Mouse (Mus musculus) kidney, embryonic 15.5 days (tissue): ENCODE measurements around the gene Uimc1. TPM values are rescaled to one million over a fixed set of nuclear protein-coding genes. Genes with fewer than 3 reads are reported as not detected.

Source experiments
- ATAC-seq: fragments of 200-750 bp; cut with Nextera tagmentation; replicated peaks from 2 replicates; pipeline ENCODE4 v1.8.0; 2017; ENCODE audit warnings: moderate TSS enrichment; ENCODE audit not compliant: low FRiP score
- H3K27ac ChIP-seq: fragments of 300-500 bp; sonication (generic); 2 replicates; pipeline ENCODE4 v1.5.1; 2015; ENCODE audit warnings: mild to moderate bottlenecking, inconsistent platforms
- H3K27me3 ChIP-seq: fragments of 300-500 bp; sonication (generic); 2 replicates; pipeline ENCODE4 v1.6.1; 2015; ENCODE audit warnings: inconsistent platforms
- H3K36me3 ChIP-seq: fragments of 300-500 bp; sonication (generic); 2 replicates; pipeline ENCODE4 v1.6.1; 2015; ENCODE audit warnings: inconsistent platforms
- H3K4me1 ChIP-seq: fragments of 300-500 bp; sonication (generic); 2 replicates; pipeline ENCODE4 v1.6.1; 2015; ENCODE audit warnings: inconsistent platforms
- H3K4me2 ChIP-seq: fragments of 300-500 bp; sonication (generic); 2 replicates; pipeline ENCODE4 v1.6.1; 2015; ENCODE audit warnings: moderate library complexity, mild to moderate bottlenecking, inconsistent platforms
- H3K4me3 ChIP-seq: fragments of 300-500 bp; sonication (generic); replicated peaks from 2 replicates; pipeline ENCODE4 v1.5.1; 2015; ENCODE audit warnings: mild to moderate bottlenecking, inconsistent platforms
- H3K9ac ChIP-seq: fragments of 300-500 bp; sonication (generic); 2 replicates; pipeline ENCODE4 v1.6.1; 2015; ENCODE audit warnings: mild to moderate bottlenecking, inconsistent platforms
- H3K9me3 ChIP-seq: fragments of 300-500 bp; sonication (generic); replicated peaks from 2 replicates; pipeline ENCODE4 v1.6.1; 2016; ENCODE audit warnings: inconsistent platforms
- WGBS: fragments of 180-500 bp; shearing (Covaris S2); methylation state at CpG from one replicate; pipeline ENCODE4 v1.1.7; 2015; ENCODE audit warnings: mixed read lengths; 5-methylcytosine and 5-hydroxymethylcytosine counted together
- polyA plus RNA-seq: library from polyadenylated mRNA; unstranded; fragments of >200 nt; fragmentation: Nextera tagmentation; extraction: Ambion mirVana; gene quantifications from 2 replicates; pipeline ENCODE4 v1.2.1, GENCODE M21; 2015

The Uimc1 gene
- 23.9 and 24.3 TPM in 2 replicates for polyA plus RNA-seq

DNA sequence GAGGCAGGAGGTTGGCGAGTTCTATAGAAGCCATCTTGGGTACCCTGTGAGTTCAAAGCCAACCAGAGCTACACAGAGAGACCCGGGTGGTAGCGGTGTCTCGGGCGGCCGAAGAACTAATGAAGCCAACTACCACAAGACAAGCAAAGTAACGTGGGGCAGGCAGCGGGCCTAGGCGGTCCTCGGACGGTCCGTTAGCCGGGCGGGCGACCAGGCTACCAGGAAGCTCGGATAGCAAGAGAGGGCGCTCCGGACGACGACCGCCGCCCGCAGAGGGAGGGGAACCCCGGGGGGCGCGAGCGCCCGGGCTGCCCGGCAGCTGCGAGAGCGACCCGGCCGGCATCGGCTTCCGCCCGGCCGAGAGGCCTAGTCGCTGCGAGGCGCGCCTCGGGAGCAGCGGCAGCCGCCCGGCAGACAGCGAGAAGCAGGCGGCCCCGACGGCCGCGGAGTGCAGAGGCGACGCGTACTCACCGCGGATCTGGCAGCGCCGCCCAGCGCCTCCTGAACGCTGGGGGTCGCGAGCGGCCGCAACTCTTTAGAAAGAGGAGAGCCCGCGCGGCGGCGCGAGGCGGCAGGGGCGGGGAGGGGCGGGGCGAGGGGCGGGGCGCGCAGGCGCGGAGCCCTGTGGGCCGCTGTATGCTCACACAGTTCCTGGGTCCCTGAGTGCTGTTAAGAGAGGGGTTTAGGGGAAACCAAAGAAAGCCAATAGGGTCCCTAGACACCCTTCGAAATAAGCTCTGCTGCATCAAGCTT, at the start of gene Uimc1:
Gene Uimc1, minus strand, starts transcription at position 575 of the 753 bp plus-strand sequence.
- no peaks in the 10 kb centered on the region for H3K36me3 ChIP-seq
- under 1% methylated on average over 80 of the region's 81 CpGs for WGBS
- ATAC-seq: peak; percentile 90
- peaks cover 11% of the 10 kb centered on the region; the same call in 1 of the 2 replicates for H3K4me1 ChIP-seq
- no peaks in the 10 kb centered on the region for H3K9me3 ChIP-seq
- H3K9ac ChIP-seq: peak within 1 kb of the TSS; percentile 90
- peak within 1 kb of the TSS; percentile 69 for H3K4me2 ChIP-seq
- no peaks in the 10 kb centered on the region for H3K27me3 ChIP-seq
- peak within 1 kb of the TSS; percentile 94 for H3K4me3 ChIP-seq
- peak within 1 kb of the TSS; percentile 94 for H3K27ac ChIP-seq

DNA sequence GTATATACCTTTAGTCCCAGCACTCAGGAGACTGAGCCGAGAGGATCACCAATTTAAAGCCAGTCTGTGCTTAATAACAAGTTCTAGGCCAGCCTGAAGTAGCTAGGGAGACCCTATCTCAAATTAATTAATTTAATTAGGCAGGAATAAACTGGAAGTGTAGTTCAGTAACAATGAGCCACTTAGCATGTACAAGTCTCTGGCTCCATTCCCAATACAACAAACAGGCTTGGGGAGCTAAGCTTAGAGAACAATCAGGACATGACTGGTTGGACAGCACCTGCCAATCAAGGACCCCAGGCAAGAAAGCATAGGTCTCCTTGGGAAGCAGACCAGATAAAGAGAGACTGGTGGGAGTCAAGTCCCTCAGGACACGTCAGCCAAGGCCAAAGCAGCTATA, 40.2 kb upstream of the Uimc1 start:
- Histone ChIP-seq H3K27me3 (no peaks in the 10 kb centered on the region), H3K27ac (no peak overlapping the region), H3K9me3 (no peaks in the 10 kb centered on the region), H3K4me1 (peaks cover 6% of the 10 kb centered on the region; the same call in 1 of the 2 replicates), H3K36me3 (no peaks in the 10 kb centered on the region), H3K4me3 (no peak overlapping the region), H3K9ac (no peak overlapping the region), H3K4me2 (no peak overlapping the region)
- ATAC-seq: no peak
- 77% methylated on average over 2 of the region's 2 CpGs for WGBS

DNA sequence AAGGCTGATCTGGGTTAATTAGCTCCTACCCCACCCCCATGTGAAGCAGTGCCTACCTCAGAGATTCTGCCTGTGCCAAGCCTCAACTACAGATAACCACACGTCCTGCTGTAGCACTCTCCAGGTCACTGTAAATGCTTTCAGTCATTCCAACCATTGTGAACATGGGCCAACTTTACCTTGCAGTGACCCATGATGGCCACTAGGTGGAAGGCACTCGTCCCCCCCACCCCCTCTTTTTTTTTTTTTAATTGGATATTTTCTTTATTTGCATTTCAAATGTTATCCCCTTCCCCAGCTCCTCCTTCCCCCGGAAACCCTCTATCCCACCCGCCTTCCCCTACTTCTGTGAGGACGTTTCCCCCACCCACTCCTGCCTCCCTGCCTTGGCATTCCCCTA, 35.3 kb upstream of the Uimc1 start:
- peaks cover 29% of the 10 kb centered on the region for H3K36me3 ChIP-seq
- no peak overlapping the region for H3K4me3 ChIP-seq
- H3K4me1 ChIP-seq: peaks cover 6% of the 10 kb centered on the region; the same call in 1 of the 2 replicates
- no peak overlapping the region for H3K4me2 ChIP-seq
- H3K9me3 ChIP-seq: no peaks in the 10 kb centered on the region
- no peak overlapping the region for H3K9ac ChIP-seq
- no peaks in the 10 kb centered on the region for H3K27me3 ChIP-seq
- WGBS: 7% methylated on average over 5 of the region's 5 CpGs
- no peak for ATAC-seq
- no peak overlapping the region for H3K27ac ChIP-seq

DNA sequence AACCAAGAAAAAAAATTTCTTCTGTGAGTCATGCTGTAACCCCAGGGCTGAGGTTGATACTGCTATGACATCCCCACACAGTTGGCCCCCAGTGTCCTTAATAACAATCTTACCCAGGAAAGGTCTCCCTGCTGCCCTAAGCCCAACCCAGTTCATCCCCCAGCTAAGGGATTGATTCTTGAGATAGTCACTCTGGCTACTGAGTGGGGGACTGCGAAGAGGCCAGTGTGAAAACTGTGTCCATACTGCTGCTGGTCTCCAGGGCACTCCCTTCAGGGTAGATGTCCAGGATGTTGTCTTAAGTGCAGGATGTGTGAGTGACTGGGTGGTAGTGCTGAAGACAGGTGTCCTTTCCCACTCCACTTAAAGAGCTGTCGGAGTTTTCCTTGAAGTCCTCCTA, 33.3 kb upstream of the Uimc1 start, which contains the start of gene Gm17617:
Gene Gm17617, minus strand, starts transcription at position 101 of the 400 bp plus-strand sequence.
- no peak within 1 kb of the TSS for H3K4me3 ChIP-seq
- no peaks in the 10 kb centered on the region for H3K9me3 ChIP-seq
- no peak within 1 kb of the TSS for H3K4me2 ChIP-seq
- no peak for ATAC-seq
- WGBS: 94% methylated on average over 2 of the region's 2 CpGs
- no peak within 1 kb of the TSS for H3K9ac ChIP-seq
- H3K27me3 ChIP-seq: no peaks in the 10 kb centered on the region
- no peak within 1 kb of the TSS for H3K27ac ChIP-seq
- H3K36me3 ChIP-seq: peaks cover 46% of the 10 kb centered on the region
- peaks cover 6% of the 10 kb centered on the region; the same call in 1 of the 2 replicates for H3K4me1 ChIP-seq

DNA sequence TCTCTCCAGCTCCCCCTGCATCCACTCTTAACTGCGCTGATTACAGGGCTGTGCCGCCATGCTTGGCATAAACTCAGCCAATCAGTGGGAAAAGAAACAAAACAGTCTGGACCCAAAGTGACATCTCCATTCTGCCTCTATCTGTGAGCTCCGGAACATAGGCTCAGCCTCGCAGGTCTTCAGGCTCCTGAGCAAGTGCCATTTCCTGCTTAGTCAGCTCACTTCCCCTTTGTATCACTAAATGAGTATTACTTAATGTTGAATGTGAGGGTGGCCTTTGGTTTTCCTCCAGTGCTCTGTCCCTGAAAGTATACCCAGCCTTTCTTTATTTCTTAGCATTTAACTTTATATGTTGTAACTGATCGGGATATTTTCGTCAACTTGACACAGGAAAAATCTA, 24.8 kb upstream of the Uimc1 start:
- H3K27me3 ChIP-seq: no peaks in the 10 kb centered on the region
- ATAC-seq: no peak
- no peaks in the 10 kb centered on the region for H3K9me3 ChIP-seq
- 90% methylated on average over 6 of the region's 6 CpGs for WGBS
- peaks cover 78% of the 10 kb centered on the region for H3K36me3 ChIP-seq
- H3K4me2 ChIP-seq: no peak overlapping the region
- no peak overlapping the region for H3K9ac ChIP-seq
- no peak overlapping the region for H3K27ac ChIP-seq
- no peaks in the 10 kb centered on the region for H3K4me1 ChIP-seq
- H3K4me3 ChIP-seq: no peak overlapping the region

DNA sequence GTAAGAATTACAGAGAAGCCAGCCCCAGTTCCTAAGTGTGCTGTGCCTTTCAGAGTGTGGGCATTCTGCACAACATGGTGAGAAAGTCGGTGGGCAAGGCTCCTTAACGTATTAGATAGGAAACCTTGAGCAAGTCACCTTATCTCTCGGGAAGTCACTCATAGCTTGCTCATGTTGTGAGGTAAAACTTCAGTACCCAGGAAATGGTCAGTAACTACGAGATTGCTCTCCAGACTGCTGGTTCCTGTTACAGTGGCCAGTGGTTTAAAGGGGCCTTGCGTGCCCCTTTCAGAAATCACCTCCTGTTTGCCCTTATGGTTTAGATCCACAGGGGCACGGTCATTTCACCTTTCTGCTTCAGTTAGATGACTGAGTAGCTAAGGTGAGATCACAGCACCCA, 14.3 kb upstream of the Uimc1 start:
- H3K9me3 ChIP-seq: no peaks in the 10 kb centered on the region
- no peak for ATAC-seq
- no peaks in the 10 kb centered on the region for H3K4me1 ChIP-seq
- no peak overlapping the region for H3K4me2 ChIP-seq
- H3K9ac ChIP-seq: no peak overlapping the region
- no peaks in the 10 kb centered on the region for H3K27me3 ChIP-seq
- peaks cover 72% of the 10 kb centered on the region for H3K36me3 ChIP-seq
- no peak overlapping the region for H3K27ac ChIP-seq
- H3K4me3 ChIP-seq: no peak overlapping the region
- 84% methylated on average over 6 of the region's 6 CpGs for WGBS

DNA sequence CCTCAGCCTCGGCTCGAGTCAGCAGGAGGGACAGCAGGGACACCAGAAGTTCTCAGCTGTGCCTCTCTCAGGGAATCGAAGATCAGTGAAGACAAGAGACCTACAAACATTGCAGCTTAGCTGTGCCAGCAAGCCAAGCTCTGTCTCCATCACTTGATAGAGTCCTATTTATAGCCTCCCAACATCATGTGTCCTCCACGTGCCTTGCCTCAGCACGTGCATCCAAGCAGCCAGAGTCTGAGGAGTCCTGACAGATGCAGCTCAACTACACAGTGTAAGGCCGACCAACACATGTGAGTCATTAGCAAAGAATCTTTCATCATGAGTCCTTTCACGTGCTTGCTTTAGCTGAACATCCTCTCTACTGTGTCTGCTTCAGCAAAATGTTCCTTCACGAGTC, 7.6 kb upstream of the Uimc1 start:
- Histone ChIP-seq H3K36me3 (peaks cover 27% of the 10 kb centered on the region), H3K27me3 (no peaks in the 10 kb centered on the region), H3K4me1 (peaks cover 13% of the 10 kb centered on the region), H3K9ac (no peak overlapping the region), H3K27ac (no peak overlapping the region), H3K4me3 (no peak overlapping the region), H3K9me3 (no peaks in the 10 kb centered on the region), H3K4me2 (no peak overlapping the region)
- ATAC-seq: no peak
- WGBS: 88% methylated on average over 8 of the region's 8 CpGs

DNA sequence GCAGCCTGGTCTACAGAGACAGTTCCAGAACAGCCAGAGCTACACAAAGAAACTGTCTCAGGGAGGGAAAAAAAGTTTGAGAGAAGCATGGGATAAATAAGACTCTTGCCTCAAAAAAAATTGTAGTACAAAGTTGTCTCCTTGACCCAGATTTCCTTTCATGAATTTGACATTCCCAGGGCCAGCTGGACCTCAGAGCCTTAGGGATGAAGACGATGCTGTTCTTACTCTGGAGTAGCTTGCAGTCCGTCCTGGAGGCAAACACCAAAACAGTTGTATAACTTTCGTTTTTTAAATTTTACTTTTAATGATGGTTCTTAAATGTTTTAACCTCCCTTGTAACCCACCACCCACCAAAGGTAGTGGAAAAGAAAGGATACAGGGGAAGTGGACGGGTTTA, 7.0 kb upstream of the Uimc1 start:
- H3K4me1 ChIP-seq: peaks cover 13% of the 10 kb centered on the region
- 91% methylated on average over 4 of the region's 4 CpGs for WGBS
- peaks cover 23% of the 10 kb centered on the region for H3K36me3 ChIP-seq
- ATAC-seq: no peak
- no peaks in the 10 kb centered on the region for H3K9me3 ChIP-seq
- no peak overlapping the region for H3K4me3 ChIP-seq
- no peak overlapping the region for H3K4me2 ChIP-seq
- no peak overlapping the region for H3K9ac ChIP-seq
- no peak overlapping the region for H3K27ac ChIP-seq
- no peaks in the 10 kb centered on the region for H3K27me3 ChIP-seq

DNA sequence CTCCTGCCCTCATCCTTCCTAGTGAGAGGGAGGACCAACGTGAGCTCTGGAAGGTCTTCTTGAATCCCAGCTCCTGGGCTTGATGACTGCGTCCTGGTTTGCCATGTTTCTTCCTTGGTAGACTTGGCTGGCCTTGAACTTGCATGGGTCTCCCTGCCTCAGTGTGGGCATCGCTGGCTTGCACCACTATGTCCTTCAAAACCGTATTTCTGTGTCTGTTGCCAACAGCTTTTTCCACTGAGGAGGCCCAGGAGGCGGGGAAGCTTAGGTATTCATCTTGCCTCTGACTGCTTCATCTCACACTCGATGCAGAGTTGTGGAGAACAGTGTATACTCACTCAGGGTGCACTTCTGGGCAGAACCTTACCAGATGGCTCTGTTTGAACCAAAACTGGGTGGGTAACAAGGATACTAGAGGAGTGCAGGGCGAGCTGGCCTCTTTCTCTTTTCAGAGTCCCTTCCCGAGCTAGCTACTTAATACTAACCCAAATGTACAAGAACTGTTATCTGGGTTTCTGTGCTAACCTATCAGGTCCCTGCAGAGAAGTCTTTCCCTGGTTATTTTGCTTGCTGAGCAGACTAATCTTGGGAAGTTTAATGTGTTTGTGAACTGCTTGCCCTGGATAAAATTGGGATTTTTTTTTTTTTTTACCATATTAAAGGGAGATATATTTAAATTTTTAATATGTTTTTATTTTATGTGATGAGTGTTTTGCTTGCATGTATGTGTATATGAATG, 6.0 kb upstream of the Uimc1 start:
- Histone ChIP-seq H3K9ac (peak overlapping the region; percentile 79), H3K4me1 (peaks cover 13% of the 10 kb centered on the region), H3K27ac (peak overlapping the region; percentile 92), H3K4me3 (peak overlapping the region; percentile 91), H3K4me2 (peak overlapping the region; percentile 76), H3K9me3 (no peaks in the 10 kb centered on the region), H3K27me3 (no peaks in the 10 kb centered on the region), H3K36me3 (peaks cover 19% of the 10 kb centered on the region)
- ATAC-seq: no peak
- WGBS: 18% methylated on average over 8 of the region's 8 CpGs

DNA sequence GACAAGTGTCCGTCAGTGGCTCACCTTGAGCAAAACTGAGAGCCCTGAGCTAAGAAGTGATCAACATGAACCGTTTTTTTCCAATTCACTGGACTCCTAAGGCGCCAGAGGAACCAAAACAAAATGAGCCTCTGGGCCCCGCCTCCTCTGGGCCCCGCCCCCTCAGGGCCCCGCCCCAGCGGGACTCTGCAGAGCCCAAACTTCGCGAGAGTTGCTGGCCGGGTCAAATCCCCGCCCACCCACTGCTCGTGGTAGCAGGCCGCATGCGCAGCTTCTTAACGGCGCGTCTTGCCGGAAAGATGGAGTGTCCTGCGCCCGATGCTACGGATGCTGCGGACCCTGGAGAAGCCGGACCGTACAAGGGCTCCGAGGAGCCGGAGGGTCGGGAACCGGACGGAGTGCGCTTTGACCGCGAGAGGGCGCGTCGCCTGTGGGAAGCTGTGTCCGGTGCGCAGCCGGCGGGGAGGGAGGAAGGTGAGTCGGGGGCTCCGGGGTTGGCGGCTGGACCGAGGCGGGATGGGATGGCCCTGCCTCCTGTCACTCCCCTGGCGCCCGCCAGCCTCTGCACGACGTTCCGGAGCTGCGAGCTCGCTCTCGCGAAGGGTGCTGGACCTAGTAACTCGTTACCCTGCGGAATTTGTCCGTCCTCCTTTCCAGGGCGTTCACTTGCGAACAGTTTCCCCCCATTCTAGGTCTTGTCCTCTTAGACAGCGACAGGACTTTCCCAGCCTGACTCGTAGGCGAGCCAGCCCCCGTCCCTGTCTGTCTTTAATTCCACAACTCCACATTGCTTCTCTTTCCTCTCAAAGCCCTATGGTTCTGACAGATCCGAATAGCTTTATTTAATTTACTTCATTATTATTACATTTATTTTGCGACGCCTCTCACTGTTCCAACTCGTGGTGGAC, 5.2 kb upstream of the Uimc1 start, which contains the start of gene Zfp346:
Gene Zfp346, plus strand, starts transcription at position 267 of the 908 bp plus-strand sequence.
- Histone ChIP-seq H3K27me3 (no peaks in the 10 kb centered on the region), H3K36me3 (peaks cover 19% of the 10 kb centered on the region), H3K9me3 (no peaks in the 10 kb centered on the region), H3K4me1 (peaks cover 15% of the 10 kb centered on the region), H3K27ac (peak within 1 kb of the TSS; percentile 92), H3K9ac (peak within 1 kb of the TSS; percentile 79), H3K4me2 (peak within 1 kb of the TSS; percentile 76), H3K4me3 (peak within 1 kb of the TSS; percentile 91)
- under 1% methylated on average over 66 of the region's 66 CpGs for WGBS
- peak; percentile 95 for ATAC-seq

DNA sequence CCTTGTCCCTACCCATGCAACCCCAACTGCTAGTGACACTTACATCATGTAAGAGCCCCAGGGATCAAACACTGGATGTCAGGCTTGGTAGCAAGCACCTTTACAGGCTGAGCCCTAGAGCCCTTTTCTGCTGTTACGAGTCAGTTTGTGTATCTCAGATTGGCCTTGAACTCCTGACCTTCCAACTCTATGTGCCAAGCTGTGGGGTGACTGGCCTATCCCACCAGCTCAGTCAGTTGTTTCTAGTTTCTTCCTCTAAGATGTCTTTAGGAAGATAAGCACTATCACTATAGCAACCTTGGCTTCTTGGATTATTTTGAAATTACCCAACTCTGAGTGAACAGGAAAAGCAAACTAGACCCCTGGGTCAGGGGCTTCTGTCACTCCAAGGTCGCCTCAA, 3.3 kb upstream of the Uimc1 start:
- Histone ChIP-seq H3K27me3 (no peaks in the 10 kb centered on the region), H3K9me3 (no peaks in the 10 kb centered on the region), H3K4me1 (peaks cover 23% of the 10 kb centered on the region), H3K9ac (no peak overlapping the region), H3K36me3 (peaks cover 10% of the 10 kb centered on the region), H3K27ac (no peak overlapping the region), H3K4me2 (no peak overlapping the region), H3K4me3 (no peak overlapping the region)
- 76% methylated on average over 2 of the region's 2 CpGs for WGBS
- no peak for ATAC-seq
